In genomic region chr13:8334580-8334979, GRCm38 (mm10) we compare ENCODE assay signal across 23 mouse cellular contexts.
DNase-seq lines count a peak whose midpoint lies in the region; ATAC-seq lines count a peak whose summit lies in the region.
"Had no signal": no experiment of that assay in that cellular context is flagged by ENCODE, and none has a peak within 500 bp of the region (broad histone marks: within the 10 kb centered on the region; RNA-seq: fewer than 3 reads in every experiment).

No protein-coding gene starts in this region.

- 55% methylated on average over 4 of the region's 4 CpGs for WGBS in hindbrain, embryonic 12.5 days
- WGBS in hindbrain, embryonic 10.5 days = 66% methylated on average over 4 of the region's 4 CpGs
- WGBS in embryonic facial prominence, embryonic 14.5 days = 62% methylated on average over 4 of the region's 4 CpGs
- WGBS in midbrain, embryonic 12.5 days = 28% methylated on average over 4 of the region's 4 CpGs
- 42% methylated on average over 4 of the region's 4 CpGs for WGBS in neural tube, embryonic 13.5 days

- no peaks in the 10 kb centered on the region for H3K9me3 ChIP-seq in hindbrain, embryonic 12.5 days (replicated peaks)
- no peaks in the 10 kb centered on the region for H3K9me3 ChIP-seq in hindbrain, embryonic 10.5 days
- no peaks in the 10 kb centered on the region for H3K9me3 ChIP-seq in embryonic facial prominence, embryonic 14.5 days (ENCODE audit: control insufficient read depth, low read length)
- H3K9me3 ChIP-seq in midbrain, embryonic 12.5 days = no peaks in the 10 kb centered on the region
- no peaks in the 10 kb centered on the region for H3K9me3 ChIP-seq in neural tube, embryonic 13.5 days
- H3K9me3 ChIP-seq: heart, embryonic 12.5 days; intestine, embryonic 15.5 days; liver, embryonic 13.5 days; lung, embryonic 15.5 days had no signal

- no peaks in the 10 kb centered on the region for H3K36me3 ChIP-seq in hindbrain, embryonic 12.5 days
- no peaks in the 10 kb centered on the region for H3K36me3 ChIP-seq in hindbrain, embryonic 10.5 days
- H3K36me3 ChIP-seq in embryonic facial prominence, embryonic 14.5 days (ENCODE audit: control insufficient read depth, insufficient read depth, low read length) = no peaks in the 10 kb centered on the region
- H3K36me3 ChIP-seq in midbrain, embryonic 12.5 days = no peaks in the 10 kb centered on the region
- H3K36me3 ChIP-seq in neural tube, embryonic 13.5 days = no peaks in the 10 kb centered on the region
- H3K36me3 ChIP-seq: heart, embryonic 12.5 days; intestine, embryonic 15.5 days; liver, embryonic 13.5 days; lung, embryonic 15.5 days had no signal

- ATAC-seq in hindbrain, embryonic 12.5 days (ENCODE audit: low FRiP score) = no peak
- peak; percentile 72; the same call in 1 of the 2 replicates for ATAC-seq in embryonic facial prominence, embryonic 14.5 days (ENCODE audit: low read depth)
- peak; percentile 34; the same call in 1 of the 2 replicates for ATAC-seq in midbrain, embryonic 12.5 days (ENCODE audit: low FRiP score, low read depth)
- ATAC-seq in neural tube, embryonic 13.5 days (ENCODE audit: low read depth) = peak; percentile 55; the same call in 1 of the 2 replicates
- ATAC-seq: intestine, embryonic 15.5 days had no signal

- peaks cover 12% of the 10 kb centered on the region for H3K27me3 ChIP-seq in hindbrain, embryonic 12.5 days
- peaks cover 53% of the 10 kb centered on the region for H3K27me3 ChIP-seq in hindbrain, embryonic 10.5 days (ENCODE audit: insufficient read depth, poor library complexity, severe bottlenecking)
- no peaks in the 10 kb centered on the region for H3K27me3 ChIP-seq in embryonic facial prominence, embryonic 14.5 days (replicated peaks; ENCODE audit: control insufficient read depth, insufficient read depth, low read length)
- H3K27me3 ChIP-seq in midbrain, embryonic 12.5 days = peaks cover 25% of the 10 kb centered on the region
- H3K27me3 ChIP-seq in neural tube, embryonic 13.5 days = 0 out of 2 replicates have a peak, but pooled peaks cover 8% of the 10 kb centered on the region
- H3K27me3 ChIP-seq: heart, embryonic 12.5 days; intestine, embryonic 15.5 days; liver, embryonic 13.5 days; lung, embryonic 15.5 days had no signal

- H3K4me2 ChIP-seq in hindbrain, embryonic 12.5 days (replicated peaks) = no peak overlapping the region
- no peak overlapping the region for H3K4me2 ChIP-seq in embryonic facial prominence, embryonic 14.5 days (ENCODE audit: low read depth, low read length)
- no peak overlapping the region for H3K4me2 ChIP-seq in midbrain, embryonic 12.5 days (replicated peaks)
- H3K4me2 ChIP-seq in neural tube, embryonic 13.5 days = no peak overlapping the region
- H3K4me2 ChIP-seq: heart, embryonic 12.5 days; intestine, embryonic 15.5 days; liver, embryonic 13.5 days; lung, embryonic 15.5 days had no signal

- H3K9ac ChIP-seq in hindbrain, embryonic 12.5 days = no peak overlapping the region
- no peak overlapping the region for H3K9ac ChIP-seq in embryonic facial prominence, embryonic 14.5 days (ENCODE audit: low read depth, low read length)
- no peak overlapping the region for H3K9ac ChIP-seq in midbrain, embryonic 12.5 days (replicated peaks)
- no peak overlapping the region for H3K9ac ChIP-seq in neural tube, embryonic 13.5 days
- H3K9ac ChIP-seq: heart, embryonic 12.5 days; intestine, embryonic 15.5 days; liver, embryonic 13.5 days; lung, embryonic 15.5 days had no signal

- DNase-seq in hindbrain, embryonic 10.5 days (ENCODE audit: low spot score) = no peak
- peak; percentile 20 for DNase-seq in embryonic facial prominence, embryonic 14.5 days (ENCODE audit: low spot score)
- no peak for DNase-seq in heart, postnatal 14 days
- DNase-seq in embryo, embryonic 10 days (ENCODE audit: low spot score) = no peak
- DNase-seq in ovary, postnatal 10 days (ENCODE audit: low spot score) = no peak
- DNase-seq: adrenal gland, postnatal 25 days; B cell, adult 2 months; cerebellum, adult 11-12 months; cerebellum, postnatal 14 days; gastrocnemius, adult 2 months; heart, postnatal 36 days; kidney, postnatal 36 days; layer of hippocampus, adult 9-11 months; liver, embryonic 13.5 days; right cerebral cortex, adult 18-20 months; thymus, postnatal 25 days had no signal

- peaks cover 19% of the 10 kb centered on the region for H3K4me1 ChIP-seq in hindbrain, embryonic 12.5 days
- peaks cover 22% of the 10 kb centered on the region for H3K4me1 ChIP-seq in hindbrain, embryonic 10.5 days (replicated peaks)
- 0 out of 2 replicates have a peak, but pooled peaks cover 4% of the 10 kb centered on the region for H3K4me1 ChIP-seq in embryonic facial prominence, embryonic 14.5 days (ENCODE audit: control insufficient read depth, insufficient read depth, low read length)
- H3K4me1 ChIP-seq in midbrain, embryonic 12.5 days = peaks cover 20% of the 10 kb centered on the region
- H3K4me1 ChIP-seq in neural tube, embryonic 13.5 days (replicated peaks) = peaks cover 41% of the 10 kb centered on the region
- H3K4me1 ChIP-seq: heart, embryonic 12.5 days; liver, embryonic 13.5 days; lung, embryonic 15.5 days had no signal

- peak overlapping the region; percentile 77 for H3K27ac ChIP-seq in hindbrain, embryonic 12.5 days
- H3K27ac ChIP-seq in hindbrain, embryonic 10.5 days = no peak overlapping the region
- no peak overlapping the region for H3K27ac ChIP-seq in embryonic facial prominence, embryonic 14.5 days (replicated peaks; ENCODE audit: low read depth, low read length)
- H3K27ac ChIP-seq in midbrain, embryonic 12.5 days (replicated peaks) = peak overlapping the region; percentile 71; the same call in 1 of the 2 replicates
- H3K27ac ChIP-seq in neural tube, embryonic 13.5 days (replicated peaks) = peak overlapping the region; percentile 83
- H3K27ac ChIP-seq: gastrocnemius, adult 2 months; intestine, embryonic 15.5 days; left cerebral cortex, adult 2 months; liver, embryonic 13.5 days; lung, embryonic 15.5 days had no signal

- intact Hi-C loops in heart, postnatal 14 days (cut with DNase I) = no loop called here

- no peak overlapping the region for H3K4me3 ChIP-seq in hindbrain, embryonic 12.5 days
- no peak overlapping the region for H3K4me3 ChIP-seq in hindbrain, embryonic 10.5 days
- no peak overlapping the region for H3K4me3 ChIP-seq in embryonic facial prominence, embryonic 14.5 days (ENCODE audit: low read depth, low read length)
- no peak overlapping the region for H3K4me3 ChIP-seq in midbrain, embryonic 12.5 days
- no peak overlapping the region for H3K4me3 ChIP-seq in neural tube, embryonic 13.5 days
- H3K4me3 ChIP-seq: gastrocnemius, adult 2 months; heart, embryonic 12.5 days; intestine, embryonic 15.5 days; left cerebral cortex, adult 2 months; liver, embryonic 13.5 days; lung, embryonic 15.5 days had no signal

Comparison
In these comparisons a context has a peak if more than half of its experiments do, and no peak if none do; other contexts are left out.
1. H3K27ac ChIP-seq: peak in hindbrain, embryonic 12.5 days (single experiment), midbrain, embryonic 12.5 days (single experiment) and neural tube, embryonic 13.5 days (single experiment); none in hindbrain, embryonic 10.5 days (single experiment) and embryonic facial prominence, embryonic 14.5 days (single experiment).